Mouse (Mus musculus) olfactory bulb, adult 2 months (tissue): ENCODE data around the gene Bbs9.

Experiments
- CTCF ChIP-seq: fragments of 200-500 bp; IDR thresholded peaks from 2 replicates; pipeline ENCODE4 v1.5.1; 2012; ENCODE audit warnings: low read depth, mild to moderate bottlenecking, low read length, moderate library complexity; ENCODE audit not compliant: insufficient read depth
- POLR2A ChIP-seq: fragments of 200-500 bp; IDR thresholded peaks from 2 replicates; pipeline ENCODE4 v1.6.1; 2012; ENCODE audit warnings: mild to moderate bottlenecking, low read depth, low read length, moderate library complexity; ENCODE audit not compliant: insufficient read depth

GRCm38 (mm10) chr9:22428666-22429410 is 46.7 kb upstream of the Bbs9 start:
- TF ChIP-seq CTCF: no peak
- no peak for TF ChIP-seq POLR2A
